Mouse (Mus musculus) small intestine, adult 2 months (tissue): ENCODE measurements around the gene Slc8a1.

Experiments used
- CTCF ChIP-seq: fragments of 200-500 bp; IDR thresholded peaks from 2 replicates; pipeline ENCODE4 v1.5.1; 2012; ENCODE audit warnings: low read depth, mild to moderate bottlenecking, control low read depth, inconsistent platforms, low read length, moderate library complexity, mixed read lengths; ENCODE audit not compliant: insufficient replicate concordance, insufficient read length; ENCODE audit errors: extremely low read depth
- POLR2A ChIP-seq: fragments of 200-500 bp; IDR thresholded peaks from 2 replicates; pipeline ENCODE4 v1.6.1; 2012; ENCODE audit warnings: low read depth, mild to moderate bottlenecking, control low read depth, inconsistent platforms, low read length, moderate library complexity

DNA sequence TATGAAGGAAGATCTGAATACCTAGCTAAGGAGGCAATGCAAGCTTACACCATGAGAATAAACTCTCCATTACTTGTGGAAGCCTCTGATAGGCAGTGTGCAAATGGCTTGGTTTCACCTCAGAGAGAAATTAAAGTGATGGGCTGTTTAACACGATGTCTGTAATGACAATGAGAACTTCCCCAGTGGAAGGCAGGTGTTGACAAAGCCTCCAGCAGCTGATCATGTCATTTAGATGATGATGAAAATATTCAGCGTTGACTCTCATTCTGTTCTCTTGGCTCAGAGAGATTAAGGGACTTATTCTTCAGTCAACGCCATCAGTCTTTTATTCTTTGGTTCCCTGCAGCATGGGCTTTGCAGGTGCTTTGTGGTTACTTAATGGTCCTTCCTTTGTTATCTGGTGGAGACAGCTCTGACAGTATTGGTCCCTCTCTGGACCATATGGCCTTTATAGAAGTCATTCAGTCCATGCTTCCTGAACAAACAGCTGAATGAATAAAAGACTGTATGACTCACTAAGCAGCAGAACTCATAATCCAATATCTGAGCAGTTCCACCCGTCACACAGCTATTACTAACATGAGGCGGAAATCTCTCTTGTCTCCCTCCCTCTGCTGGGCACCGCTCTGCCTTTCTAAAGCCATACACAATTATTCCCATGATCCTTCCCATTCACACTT is 184.0 kb downstream of the Slc8a1 start:
- TF ChIP-seq CTCF (no peak), POLR2A (no peak)
